Mouse (Mus musculus) testis, adult 2 months (tissue): ENCODE measurements around the gene Igfbp1. TPM values are rescaled to one million over a fixed set of nuclear protein-coding genes. Genes with fewer than 3 reads are reported as not detected.

Experiments
- H3K27ac ChIP-seq: fragments of 200-500 bp; 2 replicates; pipeline ENCODE4 v1.5.1; 2012; ENCODE audit warnings: low read depth, low read length; ENCODE audit not compliant: control insufficient read depth, insufficient read depth
- H3K27me3 ChIP-seq: fragments of 200-500 bp; 2 replicates; pipeline ENCODE4 v1.6.1; 2012; ENCODE audit warnings: mild to moderate bottlenecking, low read length, moderate library complexity; ENCODE audit not compliant: control insufficient read depth, insufficient read depth
- H3K36me3 ChIP-seq: fragments of 200-500 bp; 2 replicates; pipeline ENCODE4 v1.6.1; 2012; ENCODE audit warnings: mild to moderate bottlenecking, low read length; ENCODE audit not compliant: control insufficient read depth, insufficient read depth
- H3K4me1 ChIP-seq: fragments of 200-500 bp; 2 replicates; pipeline ENCODE4 v1.6.1; 2012; ENCODE audit warnings: low read length; ENCODE audit not compliant: control insufficient read depth, insufficient read depth
- H3K4me3 ChIP-seq: fragments of 200-500 bp; 2 replicates; pipeline ENCODE4 v1.5.1; 2012; ENCODE audit warnings: low read depth, mild to moderate bottlenecking, low read length, moderate library complexity, mixed read lengths; ENCODE audit not compliant: control insufficient read depth
- CTCF ChIP-seq: fragments of 200-500 bp; IDR thresholded peaks from 2 replicates; pipeline ENCODE4 v1.5.1; 2012; ENCODE audit warnings: low read depth, mild to moderate bottlenecking, inconsistent platforms, low read length, moderate library complexity; ENCODE audit not compliant: control insufficient read depth, insufficient read depth, insufficient replicate concordance
- POLR2A ChIP-seq: fragments of 200-500 bp; IDR thresholded peaks from 2 replicates; pipeline ENCODE4 v1.6.1; 2012; ENCODE audit warnings: low read depth, mild to moderate bottlenecking, inconsistent platforms, low read length, moderate library complexity; ENCODE audit not compliant: control insufficient read depth
- polyA plus RNA-seq: library from polyadenylated mRNA; depleted of rRNA; stranded (reverse); fragments of >200 nt; gene quantifications from 2 replicates; pipeline ENCODE4 v1.2.3, GENCODE M21; 2012

The Igfbp1 gene
- polyA plus RNA-seq, 1 experiment = 0.06 TPM

DNA sequence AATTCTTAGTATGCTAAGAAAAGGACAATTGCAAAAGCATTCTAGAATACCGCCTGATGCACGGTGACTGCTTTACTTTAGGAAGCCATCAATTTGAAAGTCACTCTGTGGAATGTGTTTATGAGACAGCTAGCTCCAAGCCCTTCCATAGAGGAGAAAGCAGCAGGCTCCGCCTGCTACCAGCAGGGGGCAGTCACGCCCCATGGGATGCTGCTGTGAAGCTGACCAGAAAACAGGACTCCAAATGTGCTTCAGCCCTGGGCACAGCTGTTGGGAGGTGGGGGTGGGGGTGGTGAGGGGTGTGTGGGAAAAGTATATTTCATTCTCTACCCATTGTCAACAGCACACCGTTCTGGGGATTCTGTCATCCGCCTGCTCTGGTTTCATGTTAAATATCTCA, 12.8 kb downstream of the Igfbp1 start:
- H3K4me1 ChIP-seq = peaks cover 9% of the 10 kb centered on the region
- no peaks in the 10 kb centered on the region for H3K27me3 ChIP-seq
- TF ChIP-seq POLR2A (no peak), CTCF (peak; percentile 93)
- H3K36me3 ChIP-seq = no peaks in the 10 kb centered on the region
- no peak overlapping the region for H3K27ac ChIP-seq
- no peak overlapping the region for H3K4me3 ChIP-seq

DNA sequence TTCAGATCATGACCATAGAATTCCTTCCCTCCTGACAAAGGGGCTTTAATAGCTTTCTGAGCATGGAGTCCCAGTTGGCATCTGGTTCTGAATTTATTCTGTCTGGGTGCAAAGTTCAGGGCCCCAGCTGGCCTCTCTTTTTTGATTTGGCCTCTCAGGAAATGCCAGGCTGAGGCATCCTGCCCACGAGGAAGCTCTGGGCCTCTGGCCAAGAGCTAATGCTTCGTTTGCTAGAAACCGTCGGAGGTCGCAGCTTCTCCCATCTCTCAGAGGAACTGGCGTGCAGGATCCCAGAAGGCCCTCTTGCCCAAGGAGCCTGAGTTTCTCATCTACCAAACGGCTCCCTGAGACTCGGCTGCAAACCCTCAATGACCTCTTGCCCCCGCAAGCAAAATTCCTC, 13.6 kb downstream of the Igfbp1 start:
- Histone ChIP-seq H3K4me1 (peaks cover 9% of the 10 kb centered on the region), H3K36me3 (no peaks in the 10 kb centered on the region), H3K4me3 (no peak overlapping the region), H3K27ac (no peak overlapping the region), H3K27me3 (no peaks in the 10 kb centered on the region)
- no peak for TF ChIP-seq POLR2A

DNA sequence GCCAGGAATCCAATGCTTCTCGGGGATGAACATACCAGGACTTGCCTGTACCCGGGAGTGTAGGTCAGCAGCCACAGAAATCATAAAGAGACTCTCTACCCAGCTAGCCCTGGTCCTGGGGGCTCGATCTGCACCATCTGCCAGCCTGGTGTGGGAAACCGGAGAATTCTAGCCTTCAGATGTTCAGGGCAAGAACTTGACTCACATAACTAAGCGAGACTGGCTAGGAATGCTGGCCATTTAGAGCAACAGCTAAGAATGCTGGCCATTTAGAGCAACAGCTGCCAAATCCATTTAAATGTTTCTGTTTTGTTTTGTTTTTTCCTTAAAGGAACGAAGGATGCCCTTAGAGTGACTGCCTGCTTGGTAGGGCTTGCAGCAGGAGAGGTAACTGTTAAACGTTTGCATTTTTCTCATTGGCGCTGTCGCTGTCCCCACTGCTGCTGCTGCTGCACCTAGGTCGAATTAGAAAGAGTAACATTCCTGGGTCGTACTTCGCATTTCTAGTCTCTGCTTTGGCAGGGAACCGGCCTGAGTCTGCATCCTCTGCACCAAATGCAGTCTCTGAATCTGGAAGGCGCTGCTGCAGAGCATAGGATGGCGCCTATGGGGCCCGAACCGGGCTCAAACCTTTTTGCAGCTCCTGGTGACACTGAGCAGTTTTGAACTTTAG, 14.7 kb downstream of the Igfbp1 start:
- Histone ChIP-seq H3K4me1 (peaks cover 9% of the 10 kb centered on the region), H3K36me3 (no peaks in the 10 kb centered on the region), H3K27me3 (no peaks in the 10 kb centered on the region), H3K27ac (no peak overlapping the region), H3K4me3 (no peak overlapping the region)
- TF ChIP-seq CTCF (no peak), POLR2A (no peak)

DNA sequence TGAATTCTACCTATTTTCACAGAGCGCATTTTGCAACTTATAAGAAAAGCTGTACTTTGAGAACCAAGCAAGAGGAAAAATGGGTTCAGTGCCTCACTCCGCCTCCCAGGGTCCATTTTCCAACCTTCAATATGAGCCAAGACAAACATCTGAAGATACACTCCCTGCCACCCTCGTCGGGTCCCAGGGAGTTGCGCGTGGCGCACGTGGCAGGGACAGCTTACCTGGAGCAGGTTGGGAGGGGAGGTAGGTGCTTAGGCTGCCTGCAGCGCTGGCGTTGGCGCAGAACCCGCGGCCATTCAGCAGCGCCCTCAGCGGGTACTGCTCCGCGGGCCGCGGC, 15.5 kb downstream of the Igfbp1 start:
- no peak for TF ChIP-seq POLR2A
- no peak for TF ChIP-seq CTCF
- peak overlapping the region; percentile 82 for H3K4me3 ChIP-seq
- H3K4me1 ChIP-seq = peaks cover 9% of the 10 kb centered on the region
- no peaks in the 10 kb centered on the region for H3K36me3 ChIP-seq
- H3K27ac ChIP-seq = no peak overlapping the region
- H3K27me3 ChIP-seq = no peaks in the 10 kb centered on the region

DNA sequence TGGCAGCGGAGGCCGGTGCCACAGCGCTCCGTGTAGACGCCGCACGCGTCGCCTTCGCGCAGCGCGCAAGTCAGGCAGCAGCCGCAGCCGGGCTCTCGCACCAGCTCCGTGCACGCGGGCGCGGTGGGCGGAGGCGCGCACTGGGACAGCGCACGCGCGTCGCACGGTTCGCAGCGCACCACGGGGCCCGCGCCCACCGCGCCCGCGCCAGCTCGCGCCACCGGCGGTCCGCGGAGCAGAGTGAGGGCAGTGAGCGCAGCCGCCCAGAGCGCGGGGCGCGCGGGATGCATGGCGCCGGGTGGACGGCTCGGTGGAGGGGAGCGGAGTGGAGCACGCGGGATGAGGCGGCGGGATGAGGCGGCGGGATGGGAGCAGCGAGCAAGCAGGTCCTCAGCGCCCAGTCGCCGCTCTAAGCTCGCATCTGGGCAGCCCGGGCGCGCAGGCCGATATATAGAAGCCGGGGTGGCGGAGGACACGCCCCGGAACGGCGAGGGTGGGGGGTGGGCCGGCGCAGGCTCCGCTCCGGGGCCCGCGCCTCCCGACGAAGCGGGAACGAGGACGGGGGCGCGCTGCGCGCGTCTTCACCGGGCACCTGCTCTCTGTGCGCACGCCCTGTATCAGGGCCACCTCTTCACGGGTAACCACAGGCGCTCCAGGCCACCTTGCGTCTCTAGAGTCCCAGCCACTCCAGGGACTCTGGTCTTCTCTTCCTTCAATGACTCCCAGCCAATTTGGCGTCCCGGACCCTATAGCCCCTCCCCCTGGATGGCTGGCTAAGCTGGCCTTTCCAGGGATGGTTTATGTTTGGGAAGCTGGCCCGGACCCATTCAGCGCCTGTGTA, 16.1 kb downstream of the Igfbp1 start, which contains the start of gene Igfbp3:
Gene Igfbp3 (minus strand): TSS at position 423 of the 841 bp plus-strand sequence.
- Histone ChIP-seq H3K4me1 (peaks cover 9% of the 10 kb centered on the region), H3K4me3 (peak within 1 kb of the TSS; percentile 82), H3K27me3 (no peaks in the 10 kb centered on the region), H3K27ac (no peak within 1 kb of the TSS), H3K36me3 (no peaks in the 10 kb centered on the region)
- no peak for TF ChIP-seq POLR2A
- TF ChIP-seq CTCF = no peak

DNA sequence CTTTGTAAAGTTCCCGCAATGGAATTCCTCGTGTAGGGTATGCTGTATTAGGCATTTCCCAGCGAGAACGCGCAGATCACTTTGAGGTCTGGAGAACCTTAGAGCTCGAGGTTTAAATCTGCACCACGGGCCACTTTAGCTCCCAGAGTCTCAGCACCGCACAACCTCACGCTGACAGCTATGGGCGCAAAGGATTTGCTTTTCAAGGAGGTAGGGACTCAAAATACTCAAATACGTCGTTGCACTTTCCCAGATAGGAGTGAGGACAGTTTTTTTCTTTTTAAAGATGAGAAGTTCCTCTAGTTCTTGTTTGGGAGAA, 16.7 kb downstream of the Igfbp1 start:
- Histone ChIP-seq H3K36me3 (no peaks in the 10 kb centered on the region), H3K4me3 (peak overlapping the region; percentile 82; the same call in 1 of the 2 replicates), H3K4me1 (peaks cover 9% of the 10 kb centered on the region), H3K27me3 (no peaks in the 10 kb centered on the region), H3K27ac (no peak overlapping the region)
- no peak for TF ChIP-seq POLR2A
- no peak for TF ChIP-seq CTCF

DNA sequence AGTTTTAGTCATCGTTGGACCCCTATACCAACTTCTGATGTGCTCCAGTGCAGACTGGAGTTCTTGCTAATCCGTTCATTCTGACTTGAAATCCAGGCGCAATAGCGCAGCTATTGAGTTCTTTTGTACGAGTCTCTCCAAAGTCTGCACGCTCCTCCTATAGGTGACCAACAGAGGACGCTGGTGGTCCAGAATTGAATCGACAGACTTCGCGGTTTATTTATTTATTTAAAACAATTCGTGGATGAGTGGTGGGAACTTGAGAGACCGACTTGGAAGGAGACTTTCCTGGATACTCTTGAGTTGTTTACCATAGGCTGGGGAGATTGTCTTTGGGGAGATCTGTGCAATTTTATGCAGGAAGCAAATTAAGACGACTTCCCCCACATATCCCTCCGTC, 17.2 kb downstream of the Igfbp1 start:
- H3K36me3 ChIP-seq = no peaks in the 10 kb centered on the region
- no peaks in the 10 kb centered on the region for H3K27me3 ChIP-seq
- H3K4me1 ChIP-seq = peaks cover 9% of the 10 kb centered on the region

DNA sequence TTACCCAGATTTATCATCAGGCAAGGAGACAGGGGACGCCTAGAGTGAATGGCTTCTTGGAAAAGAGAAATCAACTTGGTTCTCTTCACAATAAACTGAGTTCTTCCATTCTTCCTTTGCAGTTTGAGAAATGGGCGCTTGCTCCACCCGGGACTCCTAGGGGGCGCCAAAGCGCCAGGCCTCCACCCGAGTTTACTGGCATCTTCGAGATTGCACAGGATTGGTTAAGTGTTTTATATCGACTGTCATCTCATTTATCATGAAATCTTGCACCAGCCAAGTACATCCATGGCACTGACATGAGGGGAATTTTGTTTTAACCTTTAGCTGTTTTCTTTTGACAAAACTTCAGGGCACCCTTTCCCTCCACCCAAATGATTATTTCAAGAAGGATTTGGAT, 18.1 kb downstream of the Igfbp1 start:
- TF ChIP-seq CTCF (peak; percentile 47; the same call in 1 of the 2 replicates), POLR2A (no peak)
- peaks cover 9% of the 10 kb centered on the region for H3K4me1 ChIP-seq
- H3K36me3 ChIP-seq = no peaks in the 10 kb centered on the region
- no peak overlapping the region for H3K27ac ChIP-seq
- H3K4me3 ChIP-seq = no peak overlapping the region
- no peaks in the 10 kb centered on the region for H3K27me3 ChIP-seq

More for the DNA sequence above, 17.2 kb downstream of the Igfbp1 start:
- H3K27ac ChIP-seq = no peak overlapping the region
- no peak for TF ChIP-seq POLR2A
- no peak for TF ChIP-seq CTCF
- no peak overlapping the region for H3K4me3 ChIP-seq
